Mouse (Mus musculus): ENCODE data around the gene Msln. TPM values are rescaled to one million over a fixed set of nuclear protein-coding genes. Genes with fewer than 3 reads are reported as not detected.
"Not testable (repeated sequence)": the region's sequence is repeated elsewhere in the genome, so short reads cannot be mapped to it uniquely, and the experiment has no call there.

Gene Msln
- polyA plus RNA-seq, 1 experiment from 2014 or later, result not detected

GRCm38 (mm10) chr17:25748238-25748637 lies 5.9 kb downstream of the Msln start:
- no peak for ATAC-seq (ENCODE audit: insufficient number of reproducible peaks, insufficient read depth, low FRiP score, low TSS enrichment, low read depth)
- Histone ChIP-seq H3K9me3 (no peaks in the 10 kb centered on the region), H3K27me3 (no peaks in the 10 kb centered on the region), H3K4me3 (replicated peaks) (no peak overlapping the region), H3K36me3 (no peaks in the 10 kb centered on the region), H3K4me1 (replicated peaks) (peaks cover 6% of the 10 kb centered on the region; the same call in 1 of the 2 replicates), H3K4me2 (no peak overlapping the region), H3K27ac (no peak overlapping the region), H3K9ac (replicated peaks) (no peak overlapping the region)
- 91% methylated on average over 4 of the region's 4 CpGs for WGBS

- no peak overlapping the region for H3K4me3 ChIP-seq (replicated peaks)
- no peaks in the 10 kb centered on the region for H3K4me1 ChIP-seq (replicated peaks)
- 78% methylated on average over 10 of the region's 10 CpGs for whole genome bisulfite sequencing
- H3K36me3 ChIP-seq, result no peaks in the 10 kb centered on the region
- no peak overlapping the region for H3K9ac ChIP-seq (replicated peaks)
- no peaks in the 10 kb centered on the region for H3K9me3 ChIP-seq
- 0 out of 2 replicates have a peak, but pooled peaks cover 9% of the 10 kb centered on the region for H3K27me3 ChIP-seq
- H3K4me2 ChIP-seq, result no peak overlapping the region
- H3K27ac ChIP-seq, result no peak overlapping the region
- ATAC-seq (ENCODE audit: insufficient number of reproducible peaks, insufficient read depth, low FRiP score, low TSS enrichment, low read depth), result no peak
Observed at GRCm38 (mm10) chr17:25744311-25744710, 9.9 kb downstream of the Msln start.

- ATAC-seq (ENCODE audit: insufficient number of reproducible peaks, insufficient read depth, low FRiP score, low TSS enrichment, low read depth), result no peak
- no peak overlapping the region for H3K4me2 ChIP-seq
- WGBS, result 91% methylated on average over 9 of the region's 9 CpGs
Observed at GRCm38 (mm10) chr17:25743831-25744230, 10.3 kb downstream of the Msln start.

GRCm38 (mm10) chr17:25741471-25741870 lies 12.7 kb downstream of the Msln start:
- H3K36me3 ChIP-seq; H3K4me2 ChIP-seq; H3K9me3 ChIP-seq; H3K4me1 ChIP-seq (replicated peaks); H3K27ac ChIP-seq; H3K9ac ChIP-seq (replicated peaks); H3K4me3 ChIP-seq (replicated peaks); H3K27me3 ChIP-seq; ATAC-seq (ENCODE audit: insufficient number of reproducible peaks, insufficient read depth, low FRiP score, low TSS enrichment, low read depth): not testable (repeated sequence)
- 75% methylated on average over 12 of the region's 12 CpGs for WGBS

More at GRCm38 (mm10) chr17:25743831-25744230, 10.3 kb downstream of the Msln start:
- Histone ChIP-seq H3K9me3 (no peaks in the 10 kb centered on the region), H3K4me1 (replicated peaks) (no peaks in the 10 kb centered on the region), H3K27ac (no peak overlapping the region), H3K27me3 (0 out of 2 replicates have a peak, but pooled peaks cover 9% of the 10 kb centered on the region), H3K36me3 (no peaks in the 10 kb centered on the region), H3K4me3 (replicated peaks) (no peak overlapping the region), H3K9ac (replicated peaks) (no peak overlapping the region)

- Histone ChIP-seq H3K36me3 (no peaks in the 10 kb centered on the region), H3K27ac (no peak overlapping the region), H3K27me3 (0 out of 2 replicates have a peak, but pooled peaks cover 9% of the 10 kb centered on the region), H3K9ac (replicated peaks) (no peak overlapping the region), H3K4me1 (replicated peaks) (no peaks in the 10 kb centered on the region), H3K4me2 (no peak overlapping the region), H3K9me3 (no peaks in the 10 kb centered on the region), H3K4me3 (replicated peaks) (no peak overlapping the region)
- 80% methylated on average over 7 of the region's 7 CpGs for WGBS
- no peak for ATAC-seq (ENCODE audit: insufficient number of reproducible peaks, insufficient read depth, low FRiP score, low TSS enrichment, low read depth)
Observed at GRCm38 (mm10) chr17:25738861-25739260, 15.3 kb downstream of the Msln start.

- Histone ChIP-seq H3K36me3 (peaks cover 8% of the 10 kb centered on the region), H3K4me2 (no peak within 1 kb of the TSS), H3K9me3 (no peaks in the 10 kb centered on the region), H3K27ac (no peak within 1 kb of the TSS), H3K27me3 (0 out of 2 replicates have a peak, but pooled peaks cover 5% of the 10 kb centered on the region), H3K9ac (replicated peaks) (no peak within 1 kb of the TSS; the same call in 1 of the 2 replicates), H3K4me1 (replicated peaks) (no peaks in the 10 kb centered on the region), H3K4me3 (replicated peaks) (no peak within 1 kb of the TSS)
- ATAC-seq (ENCODE audit: insufficient number of reproducible peaks, insufficient read depth, low FRiP score, low TSS enrichment, low read depth), result no peak
- WGBS, result 78% methylated on average over 3 of the region's 3 CpGs
Observed at GRCm38 (mm10) chr17:25735745-25736144, 18.4 kb downstream of the Msln start, which contains the start of gene Mslnl. Mslnl (plus strand) TSS chr17:25736042.

- H3K27ac ChIP-seq, result no peak overlapping the region
- H3K4me2 ChIP-seq, result no peak overlapping the region
- no peaks in the 10 kb centered on the region for H3K4me1 ChIP-seq (replicated peaks)
- H3K27me3 ChIP-seq, result 0 out of 2 replicates have a peak, but pooled peaks cover 5% of the 10 kb centered on the region
- H3K36me3 ChIP-seq, result peaks cover 13% of the 10 kb centered on the region
- no peaks in the 10 kb centered on the region for H3K9me3 ChIP-seq
- no peak for ATAC-seq (ENCODE audit: insufficient number of reproducible peaks, insufficient read depth, low FRiP score, low TSS enrichment, low read depth)
- H3K4me3 ChIP-seq (replicated peaks), result no peak overlapping the region
- no peak overlapping the region for H3K9ac ChIP-seq (replicated peaks)
- 84% methylated on average over 5 of the region's 5 CpGs for WGBS
Observed at GRCm38 (mm10) chr17:25735246-25735645, 18.9 kb downstream of the Msln start.

GRCm38 (mm10) chr17:25732082-25732481 lies 22.1 kb downstream of the Msln start:
- Histone ChIP-seq H3K4me2 (no peak overlapping the region), H3K4me1 (replicated peaks) (peaks cover 12% of the 10 kb centered on the region), H3K27ac (no peak overlapping the region), H3K27me3 (no peaks in the 10 kb centered on the region), H3K4me3 (replicated peaks) (no peak overlapping the region), H3K9ac (replicated peaks) (no peak overlapping the region), H3K36me3 (peaks cover 28% of the 10 kb centered on the region), H3K9me3 (no peaks in the 10 kb centered on the region)
- no peak for ATAC-seq (ENCODE audit: insufficient number of reproducible peaks, insufficient read depth, low FRiP score, low TSS enrichment, low read depth)
- WGBS, result 18% methylated on average over 2 of the region's 2 CpGs

GRCm38 (mm10) chr17:25728009-25728270 lies 26.2 kb downstream of the Msln start:
- Histone ChIP-seq H3K27ac (no peak overlapping the region), H3K9ac (replicated peaks) (peak overlapping the region; percentile 84), H3K27me3 (no peaks in the 10 kb centered on the region), H3K4me2 (peak overlapping the region; percentile 93), H3K4me1 (replicated peaks) (peaks cover 21% of the 10 kb centered on the region), H3K36me3 (peaks cover 49% of the 10 kb centered on the region), H3K4me3 (replicated peaks) (peak overlapping the region; percentile 67), H3K9me3 (no peaks in the 10 kb centered on the region)
- peak; percentile 2; the same call in 1 of the 2 replicates for ATAC-seq (ENCODE audit: insufficient number of reproducible peaks, insufficient read depth, low FRiP score, low TSS enrichment, low read depth)
- WGBS, result 34% methylated on average over 4 of the region's 4 CpGs

GRCm38 (mm10) chr17:25727265-25728008 lies 26.7 kb downstream of the Msln start, which contains the start of the genes Chtf18 and Rpusd1:
Chtf18 (minus strand) TSS chr17:25727419.
Rpusd1 (plus strand) TSS chr17:25727670.
- Histone ChIP-seq H3K4me3 (replicated peaks) (peak within 1 kb of the TSS; percentile 67), H3K27me3 (no peaks in the 10 kb centered on the region), H3K9ac (replicated peaks) (peak within 1 kb of the TSS; percentile 84), H3K27ac (no peak within 1 kb of the TSS), H3K36me3 (peaks cover 54% of the 10 kb centered on the region), H3K9me3 (no peaks in the 10 kb centered on the region), H3K4me2 (peak within 1 kb of the TSS; percentile 95), H3K4me1 (replicated peaks) (peaks cover 21% of the 10 kb centered on the region)
- WGBS, result 1% methylated on average over 37 of the region's 37 CpGs
- ATAC-seq (ENCODE audit: insufficient number of reproducible peaks, insufficient read depth, low FRiP score, low TSS enrichment, low read depth), result peak; percentile 98

GRCm38 (mm10) chr17:25725264-25725663 lies 28.9 kb downstream of the Msln start:
- Histone ChIP-seq H3K9me3 (no peaks in the 10 kb centered on the region), H3K36me3 (peaks cover 64% of the 10 kb centered on the region), H3K9ac (replicated peaks) (no peak overlapping the region), H3K27me3 (no peaks in the 10 kb centered on the region), H3K4me3 (replicated peaks) (no peak overlapping the region), H3K27ac (no peak overlapping the region), H3K4me2 (no peak overlapping the region), H3K4me1 (replicated peaks) (peaks cover 21% of the 10 kb centered on the region)
- no peak for ATAC-seq (ENCODE audit: insufficient number of reproducible peaks, insufficient read depth, low FRiP score, low TSS enrichment, low read depth)
- WGBS, result 85% methylated on average over 6 of the region's 6 CpGs

Measured in limb, embryonic 12.5 days (tissue).